Mouse (Mus musculus) forebrain, postnatal 0 days (tissue): ENCODE measurements around the gene Olfr571. TPM values are rescaled to one million over a fixed set of nuclear protein-coding genes. Genes with fewer than 3 reads are reported as not detected.

Experiments used
- ATAC-seq: fragments of 200-750 bp; cut with Nextera tagmentation; 2 replicates; pipeline ENCODE4 v1.8.0; 2017; ENCODE audit warnings: mild to moderate bottlenecking, moderate library complexity
- DNase-seq: peaks from one replicate; pipeline ENCODE4 v3.0.0-alpha.2; 2015
- H3K27ac ChIP-seq: fragments of 300-500 bp; sonication (generic); 2 replicates; pipeline ENCODE4 v1.5.1; 2014; ENCODE audit warnings: low read depth, mild to moderate bottlenecking, antibody characterized with exemption, low read length, moderate library complexity, mixed read lengths
- H3K27me3 ChIP-seq: fragments of 300-500 bp; sonication (generic); 2 replicates; pipeline ENCODE4 v1.6.1; 2014; ENCODE audit warnings: mild to moderate bottlenecking, low read length, mixed read lengths; ENCODE audit not compliant: insufficient read depth
- H3K36me3 ChIP-seq: fragments of 300-500 bp; sonication (generic); 2 replicates; pipeline ENCODE4 v1.6.1; 2014; ENCODE audit warnings: mild to moderate bottlenecking, moderate library complexity; ENCODE audit not compliant: insufficient read depth
- H3K4me1 ChIP-seq: fragments of 300-500 bp; sonication (generic); 2 replicates; pipeline ENCODE4 v1.6.1; 2014; ENCODE audit warnings: antibody characterized with exemption; ENCODE audit not compliant: insufficient read depth
- H3K4me2 ChIP-seq: fragments of 300-500 bp; sonication (generic); 2 replicates; pipeline ENCODE4 v1.6.1; 2014; ENCODE audit warnings: low read depth, mild to moderate bottlenecking, moderate library complexity
- H3K4me3 ChIP-seq: fragments of 300-500 bp; sonication (generic); 2 replicates; pipeline ENCODE4 v1.5.1; 2014; ENCODE audit warnings: low read depth, low read length, mixed read lengths
- H3K9ac ChIP-seq: fragments of 300-500 bp; sonication (generic); 2 replicates; pipeline ENCODE4 v1.6.1; 2014; ENCODE audit warnings: mild to moderate bottlenecking
- H3K9me3 ChIP-seq: fragments of 300-500 bp; sonication (generic); 2 replicates; pipeline ENCODE4 v1.6.1; 2016; ENCODE audit warnings: low read length
- CTCF ChIP-seq: sonication (generic); IDR thresholded peaks from 2 replicates; pipeline ENCODE4 v1.5.1; 2016; ENCODE audit warnings: antibody characterized with exemption, control low read depth, low read depth
- WGBS: fragments of 180-500 bp; shearing (Covaris S2); extraction: QIAGEN DNeasy Blood & Tissue Kit; methylation state at CpG from one replicate; pipeline ENCODE4 v1.1.7; 2014; 5-methylcytosine and 5-hydroxymethylcytosine counted together
- polyA plus RNA-seq: library from polyadenylated mRNA; unstranded; fragments of >200 nt; fragmentation: Nextera tagmentation; extraction: Ambion mirVana; gene quantifications from 2 replicates; pipeline ENCODE4 v1.2.1, GENCODE M21; 2015
- total RNA-seq: library from RNA; depleted of rRNA; stranded (reverse); fragments of >200 nt; gene quantifications from 2 replicates; pipeline ENCODE4 v1.2.3, GENCODE M21; 2014; rRNA removed

Gene Olfr571
- not detected in 2 replicates for total RNA-seq
- not detected in 2 replicates for polyA plus RNA-seq

DNA sequence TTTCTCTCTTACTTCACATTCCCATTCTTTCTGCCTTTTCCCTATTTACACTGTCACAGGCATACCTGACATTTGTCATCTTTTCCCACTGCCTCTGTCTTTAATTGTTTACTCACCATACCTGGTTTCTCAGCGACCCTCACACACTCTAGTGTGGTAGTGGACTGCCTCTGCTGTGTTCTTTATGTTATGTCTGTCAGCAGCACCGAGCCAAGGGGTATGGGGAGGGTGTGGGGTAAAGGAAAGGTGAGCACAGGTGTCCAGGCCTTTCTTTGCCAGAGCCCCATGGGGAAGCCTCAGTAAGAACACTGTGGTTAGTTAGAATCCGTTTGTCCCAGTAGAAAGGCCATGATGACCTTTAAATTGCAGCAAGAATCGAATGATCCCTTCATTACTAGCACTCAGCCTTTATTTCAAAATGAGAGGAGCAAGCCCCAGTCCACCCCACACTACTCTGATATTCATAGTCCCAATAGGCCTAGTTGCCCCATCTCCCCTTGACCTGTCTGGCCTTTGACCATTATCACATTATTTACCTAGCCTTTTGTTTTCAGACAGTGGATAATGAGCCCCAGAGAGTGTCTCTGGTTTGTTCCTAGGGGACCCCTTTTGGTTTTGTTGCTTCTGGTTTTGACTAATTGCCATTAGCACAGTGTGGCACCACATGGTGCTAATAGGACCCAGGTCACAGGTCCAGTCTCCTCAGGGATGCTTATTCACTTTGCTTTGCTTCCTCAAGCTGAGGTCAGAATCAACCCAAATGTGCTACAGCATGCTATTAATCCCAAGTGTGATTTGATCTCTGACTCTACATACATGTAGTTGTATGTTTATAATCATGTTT is at the start of gene Olfr571:
Gene Olfr571 (minus strand): TSS at position 505 of the 844 bp plus-strand sequence.
- H3K4me2 ChIP-seq, result no peak within 1 kb of the TSS
- no peaks in the 10 kb centered on the region for H3K4me1 ChIP-seq
- no peak within 1 kb of the TSS for H3K9ac ChIP-seq
- H3K27me3 ChIP-seq, result no peaks in the 10 kb centered on the region
- 66% methylated on average over 4 of the region's 4 CpGs for WGBS
- no peak for DNase-seq
- no peaks in the 10 kb centered on the region for H3K36me3 ChIP-seq
- no peak within 1 kb of the TSS for H3K27ac ChIP-seq
- H3K4me3 ChIP-seq, result no peak within 1 kb of the TSS
- ATAC-seq, result no peak
- TF ChIP-seq CTCF, result no peak
- no peaks in the 10 kb centered on the region for H3K9me3 ChIP-seq

DNA sequence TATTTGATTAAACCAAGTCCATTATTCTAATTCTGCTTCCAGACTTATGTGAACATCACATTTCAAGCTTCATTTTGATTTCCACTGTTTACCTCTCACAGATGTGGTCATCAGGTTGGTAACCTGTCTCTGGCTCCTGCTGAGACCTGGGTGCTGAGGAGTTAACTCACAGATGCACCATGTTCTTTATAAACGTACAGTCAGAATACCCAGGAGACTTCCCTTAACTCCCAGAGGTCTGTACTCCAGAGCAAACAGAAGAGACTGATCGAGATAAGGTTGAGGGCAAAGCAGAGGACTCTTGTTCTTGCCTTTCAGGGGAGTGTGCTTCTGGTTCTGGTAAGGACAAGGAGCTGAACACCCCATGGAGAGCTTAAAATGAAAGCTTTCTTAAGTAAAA is 45.0 kb upstream of the Olfr571 start, which contains the start of gene Olfr576:
Gene Olfr576 (plus strand): TSS at position 301 of the 400 bp plus-strand sequence.
- H3K27me3 ChIP-seq, result no peaks in the 10 kb centered on the region
- H3K9me3 ChIP-seq, result no peaks in the 10 kb centered on the region
- no peaks in the 10 kb centered on the region for H3K36me3 ChIP-seq
- no peak within 1 kb of the TSS for H3K4me3 ChIP-seq
- 58% methylated on average over 2 of the region's 2 CpGs for WGBS
- DNase-seq (no peak), ATAC-seq (no peak)
- H3K4me1 ChIP-seq, result no peaks in the 10 kb centered on the region
- no peak within 1 kb of the TSS for H3K9ac ChIP-seq
- no peak within 1 kb of the TSS for H3K27ac ChIP-seq
- H3K4me2 ChIP-seq, result no peak within 1 kb of the TSS
- no peak for TF ChIP-seq CTCF

DNA sequence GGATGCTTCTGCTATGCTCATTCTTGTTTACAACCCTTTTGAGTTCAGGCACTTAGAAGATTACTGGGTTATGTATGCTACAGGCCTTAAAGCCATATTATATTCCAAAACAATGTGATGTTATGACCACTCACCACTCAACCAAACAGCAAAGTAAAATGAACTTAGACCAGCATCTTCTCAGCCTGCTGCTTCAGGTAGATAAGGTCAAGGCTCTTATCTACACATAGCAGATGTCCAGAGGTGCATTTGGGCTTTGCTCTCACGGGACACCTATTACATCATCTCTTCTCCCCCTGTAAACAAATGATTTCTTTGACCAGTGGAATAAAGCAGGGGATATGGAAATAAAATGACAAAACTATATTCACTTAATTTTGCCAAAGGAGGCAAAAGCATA is 41.3 kb upstream of the Olfr571 start, which contains the start of gene Olfr575:
Gene Olfr575 (minus strand): TSS at position 183 of the 400 bp plus-strand sequence.
- no peak within 1 kb of the TSS for H3K4me3 ChIP-seq

DNA sequence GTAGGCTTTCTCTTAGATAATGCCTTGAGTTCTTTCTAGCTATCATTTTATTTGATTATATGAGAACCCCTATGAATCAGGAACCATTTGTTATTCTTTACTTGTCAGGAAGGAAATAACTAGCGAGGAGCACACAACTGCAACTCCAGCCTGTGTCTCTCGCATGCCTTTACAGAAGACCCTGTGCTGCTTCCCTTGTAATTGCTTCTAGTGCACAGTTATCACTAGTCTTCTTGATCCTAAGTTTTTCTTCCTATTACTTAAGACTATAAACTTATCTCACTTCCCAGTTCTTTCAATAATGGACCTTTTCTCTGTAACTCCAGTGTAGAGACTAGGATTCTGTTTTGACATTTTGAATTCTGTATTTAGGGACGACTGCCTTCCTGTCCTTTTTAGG is 40.8 kb upstream of the Olfr571 start:
- 81% methylated on average over 3 of the region's 3 CpGs for WGBS
- DNase-seq (no peak), ATAC-seq (no peak)
- H3K27ac ChIP-seq, result no peak overlapping the region
- no peaks in the 10 kb centered on the region for H3K9me3 ChIP-seq
- no peaks in the 10 kb centered on the region for H3K36me3 ChIP-seq
- no peaks in the 10 kb centered on the region for H3K27me3 ChIP-seq
- H3K9ac ChIP-seq, result no peak overlapping the region
- no peak for TF ChIP-seq CTCF
- no peak overlapping the region for H3K4me2 ChIP-seq
- no peak overlapping the region for H3K4me3 ChIP-seq
- no peaks in the 10 kb centered on the region for H3K4me1 ChIP-seq

More for the DNA sequence above, 41.3 kb upstream of the Olfr571 start, which contains the start of gene Olfr575:
- no peak within 1 kb of the TSS for H3K27ac ChIP-seq
- no peaks in the 10 kb centered on the region for H3K9me3 ChIP-seq
- DNase-seq (no peak), ATAC-seq (no peak)
- no peak within 1 kb of the TSS for H3K4me2 ChIP-seq
- no peak for TF ChIP-seq CTCF
- no peaks in the 10 kb centered on the region for H3K4me1 ChIP-seq
- H3K36me3 ChIP-seq, result no peaks in the 10 kb centered on the region
- no peak within 1 kb of the TSS for H3K9ac ChIP-seq
- 77% methylated on average over 1 of the region's 1 CpGs for WGBS
- no peaks in the 10 kb centered on the region for H3K27me3 ChIP-seq

- DNase-seq (no peak), ATAC-seq (no peak)
- no peak overlapping the region for H3K4me2 ChIP-seq
- no peak for TF ChIP-seq CTCF
- no peak overlapping the region for H3K9ac ChIP-seq
- H3K9me3 ChIP-seq, result no peaks in the 10 kb centered on the region
- WGBS, result 68% methylated on average over 1 of the region's 1 CpGs
- H3K27ac ChIP-seq, result no peak overlapping the region
- H3K36me3 ChIP-seq, result no peaks in the 10 kb centered on the region
- H3K4me1 ChIP-seq, result no peaks in the 10 kb centered on the region
- no peaks in the 10 kb centered on the region for H3K27me3 ChIP-seq
- no peak overlapping the region for H3K4me3 ChIP-seq
Measured at GRCm38 (mm10) chr7:102950732-102951131, 33.4 kb upstream of the Olfr571 start.

DNA sequence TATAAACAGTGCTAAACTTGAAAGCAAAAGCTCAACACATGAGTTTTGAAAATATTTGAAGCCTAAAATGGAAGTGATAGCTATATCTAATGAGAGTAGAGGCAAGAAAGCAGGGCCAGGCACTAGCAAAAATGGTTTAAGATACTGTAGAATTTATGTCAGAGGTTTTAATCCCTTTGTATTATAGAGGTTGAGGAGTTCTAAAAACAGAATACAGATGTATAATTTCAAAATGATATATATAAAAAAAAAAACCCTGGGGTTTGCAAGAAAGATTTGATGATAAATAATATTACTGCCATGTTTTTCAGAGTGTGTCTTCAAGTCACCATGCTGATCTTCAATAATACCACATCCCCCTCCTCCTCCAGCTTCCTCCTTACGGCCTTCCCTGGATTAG is 30.8 kb upstream of the Olfr571 start, which contains the start of gene Olfr574:
Gene Olfr574 (plus strand): TSS at position 301 of the 400 bp plus-strand sequence.
- TF ChIP-seq CTCF, result no peak
- H3K27ac ChIP-seq, result no peak within 1 kb of the TSS

DNA sequence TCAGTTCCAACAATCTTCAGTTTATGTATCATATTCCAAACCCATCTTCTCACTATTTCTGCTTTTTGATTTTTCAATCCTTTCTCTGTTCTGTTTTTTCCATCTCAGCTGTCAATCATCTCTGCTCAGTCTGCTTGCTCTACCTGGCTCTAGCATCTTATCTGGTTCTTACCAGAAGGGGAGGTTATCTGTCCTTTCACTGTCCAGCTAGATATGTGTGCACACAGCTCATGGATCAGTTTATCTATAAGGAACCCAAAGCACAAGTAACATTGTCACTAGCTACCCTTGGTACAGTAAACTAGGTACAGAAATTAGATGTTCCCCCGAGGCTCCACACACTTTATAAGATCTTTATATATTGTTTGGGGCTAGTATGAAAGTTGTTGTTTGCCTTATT is 26.1 kb upstream of the Olfr571 start:
- DNase-seq, result no peak
- Histone ChIP-seq H3K36me3 (no peaks in the 10 kb centered on the region), H3K9ac (no peak overlapping the region), H3K9me3 (no peaks in the 10 kb centered on the region), H3K4me2 (no peak overlapping the region), H3K4me1 (no peaks in the 10 kb centered on the region), H3K27me3 (no peaks in the 10 kb centered on the region), H3K4me3 (no peak overlapping the region), H3K27ac (no peak overlapping the region)
- no peak for ATAC-seq
- no peak for TF ChIP-seq CTCF
- WGBS, result 92% methylated on average over 1 of the region's 1 CpGs

More for the DNA sequence above, 30.8 kb upstream of the Olfr571 start, which contains the start of gene Olfr574:
- 100% methylated on average over 1 of the region's 1 CpGs for WGBS
- no peaks in the 10 kb centered on the region for H3K4me1 ChIP-seq
- no peak within 1 kb of the TSS for H3K4me3 ChIP-seq
- H3K27me3 ChIP-seq, result no peaks in the 10 kb centered on the region
- no peaks in the 10 kb centered on the region for H3K9me3 ChIP-seq
- no peak within 1 kb of the TSS for H3K4me2 ChIP-seq
- no peaks in the 10 kb centered on the region for H3K36me3 ChIP-seq
- no peak for DNase-seq
- no peak for ATAC-seq
- H3K9ac ChIP-seq, result no peak within 1 kb of the TSS
